ENCODE assay signal across 7 mouse cellular contexts in the genomic region with DNA sequence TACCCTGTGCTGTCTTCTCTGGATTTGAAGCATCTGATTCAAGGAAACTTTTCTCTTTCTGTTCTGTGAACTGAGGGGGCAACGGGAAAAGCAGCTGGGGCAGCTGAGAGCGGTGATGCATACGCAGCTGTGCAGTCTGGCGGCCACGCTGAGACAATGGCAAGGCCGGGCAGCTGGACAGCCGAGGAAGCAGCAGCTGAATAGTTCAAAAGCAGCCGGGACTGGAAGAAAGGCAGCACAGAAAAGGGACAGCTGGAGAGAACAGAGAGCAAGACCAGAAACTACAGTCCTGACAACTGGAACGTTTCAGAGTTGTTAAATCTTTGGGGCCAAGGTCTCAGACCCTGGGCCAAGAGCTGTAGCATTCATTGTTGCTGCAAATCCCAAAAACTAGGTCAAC. TPM values are rescaled to one million over a fixed set of nuclear protein-coding genes. Genes with fewer than 3 reads are reported as not detected.
DNase-seq lines count a peak whose midpoint lies in the region; ATAC-seq and TF ChIP-seq lines count a peak whose summit lies in the region.

No protein-coding gene starts in this region.

- no peaks in the 10 kb centered on the region for H3K27me3 ChIP-seq in cerebellum, adult 2 months (ENCODE audit: control insufficient read depth, insufficient read depth, low read length)
- H3K27me3 ChIP-seq in hindbrain, embryonic 14.5 days (ENCODE audit: control insufficient read depth, insufficient read depth, low read length): no peaks in the 10 kb centered on the region
- no peaks in the 10 kb centered on the region for H3K27me3 ChIP-seq in liver, postnatal 0 days (ENCODE audit: insufficient read depth, low read length)
- no peaks in the 10 kb centered on the region for H3K27me3 ChIP-seq in neural tube, embryonic 15.5 days (replicated peaks)

- no peak for TF ChIP-seq POLR2A in cerebellum, adult 2 months (IDR thresholded peaks at IDR 0.05; ENCODE audit: borderline replicate concordance, insufficient read depth, low read length)

- peaks cover 19% of the 10 kb centered on the region for H3K36me3 ChIP-seq in hindbrain, embryonic 14.5 days (replicated peaks; ENCODE audit: control insufficient read depth, insufficient read depth)
- H3K36me3 ChIP-seq in liver, postnatal 0 days (replicated peaks; ENCODE audit: insufficient read depth, low read length): peaks cover 23% of the 10 kb centered on the region
- H3K36me3 ChIP-seq in neural tube, embryonic 15.5 days: peaks cover 21% of the 10 kb centered on the region

- peak; percentile 39 for ATAC-seq in frontal cortex, adult (ENCODE audit: low TSS enrichment)
- ATAC-seq in hindbrain, embryonic 14.5 days (ENCODE audit: low FRiP score): no peak
- no peak for ATAC-seq in liver, postnatal 0 days
- peak; percentile 15; the same call in 1 of the 2 replicates for ATAC-seq in neural tube, embryonic 15.5 days (ENCODE audit: low FRiP score)

- H3K4me2 ChIP-seq in hindbrain, embryonic 14.5 days (replicated peaks): peak overlapping the region; percentile 81
- peak overlapping the region; percentile 80; the same call in 1 of the 2 replicates for H3K4me2 ChIP-seq in liver, postnatal 0 days (ENCODE audit: low read depth, low read length)
- peak overlapping the region; percentile 74 for H3K4me2 ChIP-seq in neural tube, embryonic 15.5 days

- no peaks in the 10 kb centered on the region; the same call in 1 of the 2 replicates for H3K4me1 ChIP-seq in cerebellum, adult 2 months (ENCODE audit: control insufficient read depth, insufficient read depth, low read length)
- H3K4me1 ChIP-seq in hindbrain, embryonic 14.5 days (replicated peaks; ENCODE audit: control insufficient read depth, insufficient read depth, low read length): peaks cover 15% of the 10 kb centered on the region
- peaks cover 8% of the 10 kb centered on the region; the same call in 1 of the 2 replicates for H3K4me1 ChIP-seq in liver, postnatal 0 days (ENCODE audit: insufficient read depth)
- peaks cover 14% of the 10 kb centered on the region for H3K4me1 ChIP-seq in neural tube, embryonic 15.5 days

- 3% methylated on average over 9 of the region's 9 CpGs for WGBS in cerebellum, adult 2 months
- WGBS in hindbrain, embryonic 14.5 days: 5% methylated on average over 9 of the region's 9 CpGs
- 56% methylated on average over 9 of the region's 9 CpGs for WGBS in liver, postnatal 0 days (ENCODE audit: insufficient replicate concordance)
- 10% methylated on average over 9 of the region's 9 CpGs for WGBS in neural tube, embryonic 15.5 days

- no peak for TF ChIP-seq EP300 in liver, postnatal 0 days (IDR thresholded peaks at IDR 0.05; ENCODE audit: low read depth)

- peak overlapping the region; percentile 91 for H3K4me3 ChIP-seq in cerebellum, adult 2 months (replicated peaks; ENCODE audit: insufficient read depth, low read depth, low read length)
- peak overlapping the region; percentile 97 for H3K4me3 ChIP-seq in hindbrain, embryonic 14.5 days (replicated peaks; ENCODE audit: low read length)
- H3K4me3 ChIP-seq in liver, postnatal 0 days (ENCODE audit: low read depth, low read length): no peak overlapping the region
- peak overlapping the region; percentile 89 for H3K4me3 ChIP-seq in neural tube, embryonic 15.5 days (replicated peaks)

- peak overlapping the region; percentile 88 for H3K9ac ChIP-seq in hindbrain, embryonic 14.5 days
- no peak overlapping the region for H3K9ac ChIP-seq in liver, postnatal 0 days (replicated peaks)
- peak overlapping the region; percentile 78 for H3K9ac ChIP-seq in neural tube, embryonic 15.5 days (replicated peaks)

- peak overlapping the region; percentile 69 for H3K27ac ChIP-seq in cerebellum, adult 2 months (ENCODE audit: insufficient read depth, low read length)
- peak overlapping the region; percentile 81 for H3K27ac ChIP-seq in hindbrain, embryonic 14.5 days
- H3K27ac ChIP-seq in liver, postnatal 0 days (ENCODE audit: low read depth): no peak overlapping the region
- H3K27ac ChIP-seq in neural tube, embryonic 15.5 days (replicated peaks): peak overlapping the region; percentile 79

- no peak for TF ChIP-seq CTCF in cerebellum, adult 2 months (IDR thresholded peaks at IDR 0.05; ENCODE audit: borderline replicate concordance, insufficient read depth, low read depth, low read length)
- no peak for TF ChIP-seq CTCF in liver, postnatal 0 days (IDR thresholded peaks at IDR 0.05; ENCODE audit: low read depth)

- peak; percentile 30 for DNase-seq in adrenal gland, postnatal 14 days
- peak in 1 of 2 experiments; percentile 40 for DNase-seq in cerebellum, adult 2 months
- DNase-seq in hindbrain, embryonic 14.5 days (ENCODE audit: low spot score): no peak
- no peak for DNase-seq in liver, postnatal 0 days
- DNase-seq in thymus, postnatal 25 days: no peak

- no peaks in the 10 kb centered on the region for H3K9me3 ChIP-seq in hindbrain, embryonic 14.5 days (ENCODE audit: control insufficient read depth, low read length)
- H3K9me3 ChIP-seq in liver, postnatal 0 days (ENCODE audit: low read length): no peaks in the 10 kb centered on the region
- no peaks in the 10 kb centered on the region for H3K9me3 ChIP-seq in neural tube, embryonic 15.5 days (replicated peaks)

RNA-seq across cellular contexts. Expression of a gene that starts 1.1 kb away (rescaled TPM):
- total RNA-seq in adrenal gland, postnatal 14 days (2021): 30.2 and 32.9 TPM in 2 replicates
- polyA plus RNA-seq in cerebellum, adult 2 months (2012; rRNA removed): 30.7 and 30.8 TPM in 2 replicates
- polyA plus RNA-seq in hindbrain, embryonic 14.5 days (2014; fragmentation: Nextera tagmentation; extraction: Ambion mirVana): 74.5 and 77.9 TPM in 2 replicates
- polyA plus RNA-seq in liver, postnatal 0 days (2015; fragmentation: Nextera tagmentation; extraction: Ambion mirVana): 22.9 and 24.8 TPM in 2 replicates
- polyA plus RNA-seq in neural tube, embryonic 15.5 days (2015; fragmentation: Nextera tagmentation; extraction: Ambion mirVana): 74.0 and 78.9 TPM in 2 replicates

RNA-seq across cellular contexts. Expression of a gene that starts 20.6 kb away (rescaled TPM):
- total RNA-seq in adrenal gland, postnatal 14 days (2021): 28.7 and 30.6 TPM in 2 replicates
- polyA plus RNA-seq in cerebellum, adult 2 months (2012; rRNA removed): 1.9 and 2.0 TPM in 2 replicates
- 29.8 and 42.3 TPM in 2 replicates for polyA plus RNA-seq in hindbrain, embryonic 14.5 days (2014; fragmentation: Nextera tagmentation; extraction: Ambion mirVana)
- polyA plus RNA-seq in liver, postnatal 0 days (2015; fragmentation: Nextera tagmentation; extraction: Ambion mirVana): 93.0 and 96.3 TPM in 2 replicates
- polyA plus RNA-seq in neural tube, embryonic 15.5 days (2015; fragmentation: Nextera tagmentation; extraction: Ambion mirVana): 21.2 and 50.7 TPM in 2 replicates

RNA-seq across cellular contexts. Expression of a gene that starts 29.7 kb away (rescaled TPM):
- total RNA-seq in adrenal gland, postnatal 14 days (2021): 0.23 TPM in 1 of 2 replicates, not detected in the other
- 0.10 TPM in 2 replicates for polyA plus RNA-seq in cerebellum, adult 2 months (2012; rRNA removed)
- polyA plus RNA-seq in hindbrain, embryonic 14.5 days (2014; fragmentation: Nextera tagmentation; extraction: Ambion mirVana): 0.20 and 0.35 TPM in 2 replicates
- not detected in 2 replicates for polyA plus RNA-seq in liver, postnatal 0 days (2015; fragmentation: Nextera tagmentation; extraction: Ambion mirVana)
- 1.0 and 1.2 TPM in 2 replicates for polyA plus RNA-seq in neural tube, embryonic 15.5 days (2015; fragmentation: Nextera tagmentation; extraction: Ambion mirVana)

Comparison
In these comparisons a context has a peak if more than half of its experiments do, and no peak if none do; other contexts are left out.
1. ATAC-seq: peak in frontal cortex, adult (single experiment) and neural tube, embryonic 15.5 days (single experiment); none in hindbrain, embryonic 14.5 days (single experiment) and liver, postnatal 0 days (single experiment).
2. Peak in every context shown above with its lines, with median percentiles within 50 percentile points of each other: H3K4me2 ChIP-seq.